Mouse (Mus musculus) small intestine, adult 2 months (tissue): Measurements from ENCODE around the gene Foxn3.

Source experiments
- CTCF ChIP-seq: fragments of 200-500 bp; IDR thresholded peaks from 2 replicates; pipeline ENCODE4 v1.5.1; 2012; ENCODE audit warnings: low read depth, mild to moderate bottlenecking, control low read depth, inconsistent platforms, low read length, moderate library complexity, mixed read lengths; ENCODE audit not compliant: insufficient replicate concordance, insufficient read length; ENCODE audit errors: extremely low read depth
- POLR2A ChIP-seq: fragments of 200-500 bp; IDR thresholded peaks from 2 replicates; pipeline ENCODE4 v1.6.1; 2012; ENCODE audit warnings: low read depth, mild to moderate bottlenecking, control low read depth, inconsistent platforms, low read length, moderate library complexity

DNA sequence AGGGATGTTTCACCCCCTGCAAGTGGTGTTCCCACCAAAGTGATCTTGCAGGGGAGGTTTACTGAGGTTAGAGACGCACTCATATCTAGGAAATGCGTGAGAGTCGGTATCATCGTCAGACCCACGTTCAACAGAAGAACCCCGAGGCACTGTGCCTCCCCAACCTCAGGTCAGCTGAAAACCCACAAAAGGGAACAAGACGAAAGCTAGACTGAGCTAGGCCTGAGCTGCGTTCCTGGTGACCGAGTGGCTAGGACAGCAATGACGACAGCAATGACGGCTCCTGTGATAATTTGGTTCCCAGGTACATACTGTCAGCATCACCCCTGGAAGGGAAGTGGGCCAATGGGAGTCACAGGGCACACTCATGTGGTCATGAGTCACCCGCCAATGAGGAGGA lies 350.2 kb downstream of the Foxn3 start:
- TF ChIP-seq POLR2A (no peak), CTCF (no peak)
